Mouse (Mus musculus) embryonic facial prominence, embryonic 14.5 days (tissue): ENCODE data around the gene 1700123O20Rik. TPM values are rescaled to one million over a fixed set of nuclear protein-coding genes. Genes with fewer than 3 reads are reported as not detected.

ENCODE experiments used
- ATAC-seq: fragments of 200-750 bp; cut with Nextera tagmentation; 2 replicates; pipeline ENCODE4 v1.8.0; 2017; ENCODE audit warnings: low read depth, moderate number of reproducible peaks, moderate TSS enrichment
- DNase-seq: peaks from one replicate; pipeline ENCODE4 v3.0.0-alpha.2; 2015; ENCODE audit warnings: low spot score
- H3K27ac ChIP-seq: fragments of 300-500 bp; sonication (generic); replicated peaks from 2 replicates; pipeline ENCODE4 v1.5.1; 2014; ENCODE audit warnings: low read depth, mild to moderate bottlenecking, low read length, moderate library complexity
- H3K27me3 ChIP-seq: fragments of 300-500 bp; sonication (generic); replicated peaks from 2 replicates; pipeline ENCODE4 v1.6.1; 2014; ENCODE audit warnings: low read length; ENCODE audit not compliant: control insufficient read depth, insufficient read depth
- H3K36me3 ChIP-seq: fragments of 300-500 bp; sonication (generic); 2 replicates; pipeline ENCODE4 v1.6.1; 2014; ENCODE audit warnings: low read length, mixed read lengths; ENCODE audit not compliant: control insufficient read depth, insufficient read depth
- H3K4me1 ChIP-seq: fragments of 300-500 bp; sonication (generic); 2 replicates; pipeline ENCODE4 v1.6.1; 2014; ENCODE audit warnings: antibody characterized with exemption, low read length; ENCODE audit not compliant: control insufficient read depth, insufficient read depth
- H3K4me2 ChIP-seq: fragments of 300-500 bp; sonication (generic); 2 replicates; pipeline ENCODE4 v1.6.1; 2014; ENCODE audit warnings: low read depth, mild to moderate bottlenecking, low read length, moderate library complexity, mixed read lengths
- H3K4me3 ChIP-seq: fragments of 300-500 bp; sonication (generic); 2 replicates; pipeline ENCODE4 v1.5.1; 2014; ENCODE audit warnings: low read depth, mild to moderate bottlenecking, low read length
- H3K9ac ChIP-seq: fragments of 300-500 bp; sonication (generic); 2 replicates; pipeline ENCODE4 v1.6.1; 2014; ENCODE audit warnings: low read depth, mild to moderate bottlenecking, low read length, moderate library complexity, mixed read lengths
- H3K9me3 ChIP-seq: fragments of 300-500 bp; sonication (generic); 2 replicates; pipeline ENCODE4 v1.6.1; 2016; ENCODE audit warnings: low read length; ENCODE audit not compliant: control insufficient read depth
- WGBS: fragments of 180-500 bp; shearing (Covaris S2); extraction: QIAGEN DNeasy Blood & Tissue Kit; methylation state at CpG from one replicate; pipeline ENCODE4 v1.1.7; 2014; 5-methylcytosine and 5-hydroxymethylcytosine counted together
- polyA plus RNA-seq: library from polyadenylated mRNA; unstranded; fragments of >200 nt; fragmentation: Nextera tagmentation; extraction: Ambion mirVana; gene quantifications from 2 replicates; pipeline ENCODE4 v1.2.1, GENCODE M21; 2014

Gene 1700123O20Rik
- polyA plus RNA-seq, 1 experiment from 2014 or later, result 70.7 TPM

DNA sequence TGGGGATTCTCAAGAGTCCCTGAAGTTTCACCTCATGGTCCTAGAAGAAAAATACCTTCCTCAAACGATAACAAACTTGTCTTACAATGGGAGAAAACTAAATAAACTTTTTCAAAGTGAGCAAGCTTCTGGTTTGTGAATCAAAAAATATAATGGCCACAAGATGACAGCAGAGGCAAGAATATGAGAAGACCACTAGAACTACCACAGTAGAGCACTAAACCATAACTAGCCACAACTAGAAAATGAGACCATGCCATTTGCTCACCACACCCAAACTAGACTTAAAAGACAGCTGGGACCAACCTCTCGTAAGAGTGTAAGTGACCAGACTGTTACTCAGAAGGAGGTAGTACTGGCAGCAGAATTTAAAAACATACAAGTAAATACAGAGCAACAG, 26.0 kb upstream of the 1700123O20Rik start:
- no peak overlapping the region for H3K27ac ChIP-seq
- no peaks in the 10 kb centered on the region for H3K9me3 ChIP-seq
- no peak overlapping the region for H3K4me3 ChIP-seq
- H3K27me3 ChIP-seq, result no peaks in the 10 kb centered on the region
- WGBS, result 92% methylated on average over 2 of the region's 2 CpGs
- ATAC-seq (no peak), DNase-seq (no peak)
- H3K9ac ChIP-seq, result no peak overlapping the region
- peaks cover 98% of the 10 kb centered on the region for H3K36me3 ChIP-seq
- no peak overlapping the region for H3K4me2 ChIP-seq
- H3K4me1 ChIP-seq, result no peaks in the 10 kb centered on the region

DNA sequence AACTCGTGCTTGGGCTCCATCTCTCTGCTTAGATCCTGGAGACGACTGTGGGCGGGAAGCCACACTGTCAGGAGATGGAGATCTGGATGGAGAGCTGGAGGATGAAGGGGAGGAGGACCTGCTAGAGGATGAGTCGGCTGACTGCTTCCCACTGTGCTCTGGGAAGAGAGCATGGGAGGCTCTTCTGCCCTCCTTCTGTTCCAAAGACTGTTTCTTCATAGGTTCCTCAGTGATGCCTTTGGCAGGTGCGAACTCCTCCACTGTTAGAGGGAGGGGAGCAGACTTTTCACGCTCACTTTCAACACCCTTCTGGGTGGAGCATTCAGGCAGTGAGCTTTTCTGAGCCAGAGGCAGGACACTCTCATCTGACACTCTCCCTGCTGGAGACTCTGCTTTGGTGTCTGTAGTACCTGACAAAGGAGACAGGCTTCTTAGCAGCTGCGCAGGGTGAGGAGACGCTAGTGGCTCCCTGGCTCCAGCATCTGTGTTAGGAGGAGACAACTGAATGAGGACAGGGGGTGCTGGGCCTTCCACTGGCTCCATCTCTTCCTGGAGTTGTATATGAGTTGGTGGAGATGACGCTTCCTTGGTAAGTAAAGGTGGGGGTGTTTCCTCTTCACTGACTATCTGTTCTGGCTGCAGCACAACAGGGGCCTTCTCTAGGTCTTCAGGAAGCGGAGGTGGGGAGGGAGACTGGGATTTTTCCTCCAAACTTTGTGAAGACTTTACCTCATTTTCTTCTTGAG, 21.4 kb upstream of the 1700123O20Rik start:
- 89% methylated on average over 10 of the region's 10 CpGs for WGBS
- ATAC-seq, result no peak

DNA sequence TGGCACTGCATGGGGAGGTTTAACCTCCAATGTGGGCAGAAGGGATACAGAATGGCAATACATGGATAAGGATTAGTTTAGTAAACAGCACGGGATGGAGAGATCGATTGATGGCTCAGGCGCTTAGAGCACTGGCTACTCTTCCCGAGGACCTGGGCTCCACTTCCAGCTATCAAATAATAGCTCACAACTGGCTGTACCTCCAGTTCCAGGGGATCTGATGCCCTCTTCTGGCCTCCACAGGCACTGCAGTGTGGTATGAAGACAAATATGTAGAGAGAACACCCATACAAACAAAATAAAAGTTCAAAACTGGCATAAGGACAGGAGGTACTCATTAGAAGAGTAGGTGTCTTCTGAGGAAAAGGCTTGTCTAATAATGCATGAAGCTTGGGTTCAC, 16.6 kb upstream of the 1700123O20Rik start:
- no peaks in the 10 kb centered on the region for H3K27me3 ChIP-seq
- H3K4me2 ChIP-seq, result no peak overlapping the region
- 81% methylated on average over 4 of the region's 4 CpGs for WGBS
- DNase-seq (peak; percentile 24), ATAC-seq (no peak)
- peaks cover 93% of the 10 kb centered on the region for H3K36me3 ChIP-seq
- H3K4me3 ChIP-seq, result no peak overlapping the region
- H3K4me1 ChIP-seq, result no peaks in the 10 kb centered on the region
- H3K9me3 ChIP-seq, result no peaks in the 10 kb centered on the region
- H3K27ac ChIP-seq, result no peak overlapping the region
- H3K9ac ChIP-seq, result no peak overlapping the region

More for the DNA sequence above, 21.4 kb upstream of the 1700123O20Rik start:
- no peak overlapping the region for H3K4me3 ChIP-seq
- peaks cover 97% of the 10 kb centered on the region for H3K36me3 ChIP-seq
- DNase-seq, result no peak
- H3K4me2 ChIP-seq, result no peak overlapping the region
- no peaks in the 10 kb centered on the region for H3K27me3 ChIP-seq
- H3K9ac ChIP-seq, result no peak overlapping the region
- H3K4me1 ChIP-seq, result no peaks in the 10 kb centered on the region
- no peak overlapping the region for H3K27ac ChIP-seq
- no peaks in the 10 kb centered on the region for H3K9me3 ChIP-seq

DNA sequence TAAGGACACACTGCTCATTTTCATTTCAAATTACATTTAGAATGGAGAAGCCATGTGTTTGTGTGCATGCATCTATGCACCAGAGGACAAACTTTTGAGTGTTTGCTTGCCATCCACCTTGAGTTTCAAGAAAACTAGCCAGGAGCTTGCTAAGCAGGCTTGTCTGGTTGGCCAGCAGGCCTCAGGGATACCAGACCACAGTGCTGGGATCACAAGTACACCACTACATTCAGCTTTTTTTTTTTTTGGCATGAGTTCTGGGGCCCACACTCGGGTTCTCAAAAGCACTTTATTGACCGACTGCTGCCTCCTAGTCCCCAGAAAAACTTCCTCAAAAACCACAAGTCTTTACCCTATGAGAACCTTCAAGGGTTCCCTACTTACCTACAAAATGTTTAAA, 11.7 kb upstream of the 1700123O20Rik start:
- Histone ChIP-seq H3K27me3 (no peaks in the 10 kb centered on the region), H3K27ac (no peak overlapping the region), H3K4me1 (no peaks in the 10 kb centered on the region), H3K36me3 (peaks cover 91% of the 10 kb centered on the region), H3K4me2 (no peak overlapping the region), H3K9me3 (no peaks in the 10 kb centered on the region), H3K4me3 (no peak overlapping the region), H3K9ac (no peak overlapping the region)
- ATAC-seq (no peak), DNase-seq (peak; percentile 19)
- whole genome bisulfite sequencing, result 76% methylated on average over 2 of the region's 2 CpGs

DNA sequence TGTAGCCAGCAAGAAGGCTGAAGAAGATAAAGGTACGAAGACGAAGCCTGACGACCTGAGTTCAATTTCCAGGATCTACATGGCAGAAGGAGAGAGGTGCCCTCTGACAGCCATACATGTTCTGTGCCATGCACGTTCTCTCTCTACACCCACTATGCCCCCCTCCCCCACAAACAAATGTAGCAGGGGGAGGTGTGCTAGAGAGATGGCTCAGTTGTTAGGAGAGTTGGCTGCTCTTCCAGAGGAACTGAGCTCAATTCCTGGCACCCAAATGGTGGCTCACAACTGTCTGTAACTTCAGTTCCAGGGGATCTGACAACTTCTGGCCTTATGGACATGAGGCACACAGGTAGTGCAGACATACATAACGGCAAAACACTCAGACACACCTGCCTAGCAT, 9.7 kb upstream of the 1700123O20Rik start:
- Histone ChIP-seq H3K4me1 (no peaks in the 10 kb centered on the region), H3K27ac (no peak overlapping the region), H3K9ac (no peak overlapping the region), H3K27me3 (no peaks in the 10 kb centered on the region), H3K4me2 (no peak overlapping the region), H3K9me3 (no peaks in the 10 kb centered on the region), H3K4me3 (no peak overlapping the region), H3K36me3 (peaks cover 87% of the 10 kb centered on the region)
- 89% methylated on average over 5 of the region's 5 CpGs for WGBS
- no peak for DNase-seq
- ATAC-seq, result no peak

DNA sequence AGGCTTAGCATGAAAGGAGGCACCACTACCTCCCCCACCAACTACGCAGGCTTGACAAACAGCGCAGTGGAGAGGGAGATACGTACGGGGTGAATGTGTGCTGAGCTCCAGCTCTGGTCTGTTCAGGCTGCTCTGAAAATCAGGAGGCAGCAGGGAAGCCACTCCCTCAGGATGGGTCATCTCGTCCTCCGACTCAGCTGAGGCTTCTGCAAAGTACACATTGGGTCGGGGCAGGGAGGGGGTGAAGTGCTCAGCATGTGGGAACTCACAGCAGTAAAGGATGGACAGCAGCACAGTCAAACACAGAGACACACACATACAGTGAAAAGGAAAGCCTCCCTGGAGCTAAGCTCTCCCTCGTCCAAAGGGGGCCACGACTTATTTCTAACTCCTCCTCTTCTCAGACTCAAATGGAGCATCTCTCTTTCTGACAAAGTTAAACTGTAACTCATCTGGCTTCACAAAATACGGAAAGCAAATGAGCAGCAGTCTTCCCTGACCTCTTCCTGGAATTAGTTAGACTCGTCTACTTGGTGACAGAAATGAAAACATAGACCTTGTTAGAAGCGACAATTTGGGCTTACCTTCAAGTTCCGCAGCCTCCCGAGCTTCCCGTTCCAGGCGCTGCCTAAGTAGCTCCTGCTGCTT, 7.2 kb upstream of the 1700123O20Rik start:
- Histone ChIP-seq H3K27me3 (no peaks in the 10 kb centered on the region), H3K27ac (no peak overlapping the region), H3K9ac (no peak overlapping the region), H3K4me1 (no peaks in the 10 kb centered on the region), H3K4me3 (no peak overlapping the region), H3K36me3 (peaks cover 73% of the 10 kb centered on the region), H3K4me2 (no peak overlapping the region), H3K9me3 (no peaks in the 10 kb centered on the region)
- ATAC-seq (no peak), DNase-seq (no peak)
- WGBS, result 88% methylated on average over 16 of the region's 16 CpGs

DNA sequence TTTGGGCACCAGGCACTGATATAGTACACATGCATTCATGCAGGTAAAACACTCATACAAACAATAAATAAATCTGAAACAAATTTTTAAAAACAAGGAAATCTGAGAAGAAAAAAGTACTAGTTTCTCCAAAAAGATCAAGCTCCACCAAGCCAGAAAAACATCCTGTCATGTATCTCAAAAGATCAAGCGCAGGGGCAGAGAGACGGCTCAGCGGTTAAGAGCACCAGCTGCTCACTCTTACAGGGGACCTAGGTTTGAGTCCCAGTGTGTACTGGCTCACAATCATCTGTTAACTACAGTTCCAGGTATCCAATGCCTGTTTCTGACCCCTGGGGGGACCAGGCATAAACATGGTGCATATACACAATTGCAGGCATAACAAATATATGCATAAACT, 3.6 kb upstream of the 1700123O20Rik start:
- H3K4me3 ChIP-seq, result no peak overlapping the region
- no peak overlapping the region for H3K27ac ChIP-seq
- H3K36me3 ChIP-seq, result peaks cover 40% of the 10 kb centered on the region
- H3K4me1 ChIP-seq, result peaks cover 8% of the 10 kb centered on the region; the same call in 1 of the 2 replicates
- H3K4me2 ChIP-seq, result no peak overlapping the region
- ATAC-seq (no peak), DNase-seq (no peak)
- H3K9ac ChIP-seq, result no peak overlapping the region
- no peaks in the 10 kb centered on the region for H3K27me3 ChIP-seq
- WGBS, result 83% methylated on average over 3 of the region's 3 CpGs
- no peaks in the 10 kb centered on the region for H3K9me3 ChIP-seq

DNA sequence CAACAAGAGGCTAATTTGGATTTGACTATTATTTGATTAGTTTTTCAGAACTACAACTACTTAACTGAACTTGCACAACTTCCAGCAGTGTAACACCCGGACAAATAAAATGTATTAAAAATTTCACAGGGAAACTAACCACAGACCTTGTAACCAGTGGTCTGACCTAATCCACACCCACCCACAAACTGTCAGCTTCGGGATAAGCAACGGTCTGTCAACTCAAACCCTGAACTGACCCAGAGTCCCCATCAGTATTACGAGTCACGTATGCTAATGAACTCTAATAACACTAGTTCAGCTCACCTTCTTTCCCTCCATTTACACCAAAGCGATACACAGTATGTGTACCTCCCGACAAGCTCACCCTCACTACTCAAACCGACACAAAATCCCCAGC, 545 bp upstream of the 1700123O20Rik start:
- Histone ChIP-seq H3K4me1 (peaks cover 19% of the 10 kb centered on the region), H3K4me2 (peak overlapping the region; percentile 67), H3K9ac (peak overlapping the region; percentile 97), H3K27ac (peak overlapping the region; percentile 96; the same call in 1 of the 2 replicates), H3K27me3 (no peaks in the 10 kb centered on the region), H3K4me3 (peak overlapping the region; percentile 90), H3K36me3 (peaks cover 31% of the 10 kb centered on the region; the same call in 1 of the 2 replicates), H3K9me3 (no peaks in the 10 kb centered on the region)
- ATAC-seq (no peak), DNase-seq (no peak)
- WGBS, result 8% methylated on average over 8 of the region's 8 CpGs
